ENCODE assay signal across 22 mouse cellular contexts in genomic region chr8:91212948-91213347, GRCm38 (mm10). TPM values are rescaled to one million over a fixed set of nuclear protein-coding genes. Genes with fewer than 3 reads are reported as not detected.
A peak's percentile ranks its signal among the peaks of the same experiment; 100 is the strongest.
DNase-seq lines count a peak whose midpoint lies in the region; ATAC-seq and TF ChIP-seq lines count a peak whose summit lies in the region.
"Had no signal": no experiment of that assay in that cellular context is flagged by ENCODE, and none has a peak within 500 bp of the region (broad histone marks: within the 10 kb centered on the region; RNA-seq: fewer than 3 reads in every experiment).

No protein-coding gene starts in this region.

- no peaks in the 10 kb centered on the region for H3K4me1 ChIP-seq in lung, embryonic 14.5 days (ENCODE audit: insufficient read depth)
- no peaks in the 10 kb centered on the region for H3K4me1 ChIP-seq in lung, embryonic 15.5 days
- no peaks in the 10 kb centered on the region for H3K4me1 ChIP-seq in lung, adult 2 months (ENCODE audit: control insufficient read depth, insufficient read depth, low read length)
- H3K4me1 ChIP-seq in lung, embryonic 16.5 days (replicated peaks; ENCODE audit: control insufficient read depth, insufficient read depth, low read length), result peaks cover 3% of the 10 kb centered on the region; the same call in 1 of the 2 replicates
- peaks cover 3% of the 10 kb centered on the region for H3K4me1 ChIP-seq in midbrain, embryonic 11.5 days (ENCODE audit: control insufficient read depth, insufficient read depth, low read length)
- peaks cover 9% of the 10 kb centered on the region; the same call in 1 of the 2 replicates for H3K4me1 ChIP-seq in midbrain, embryonic 10.5 days

- TF ChIP-seq POLR2A in lung, adult 2 months (IDR thresholded peaks at IDR 0.05; ENCODE audit: borderline replicate concordance, extremely low read depth, low read depth, low read length), result no peak

- no peaks in the 10 kb centered on the region for H3K36me3 ChIP-seq in lung, embryonic 14.5 days (ENCODE audit: insufficient read depth)
- H3K36me3 ChIP-seq in lung, embryonic 15.5 days, result no peaks in the 10 kb centered on the region; the same call in 1 of the 2 replicates
- no peaks in the 10 kb centered on the region; the same call in 1 of the 2 replicates for H3K36me3 ChIP-seq in lung, embryonic 16.5 days (ENCODE audit: control insufficient read depth, insufficient read depth, low read length)
- H3K36me3 ChIP-seq in midbrain, embryonic 11.5 days (ENCODE audit: control insufficient read depth, insufficient read depth, low read length), result no peaks in the 10 kb centered on the region
- H3K36me3 ChIP-seq in midbrain, embryonic 10.5 days, result peaks cover 2% of the 10 kb centered on the region; the same call in 1 of the 2 replicates
- H3K36me3 ChIP-seq: G1E had no signal

- H3K9ac ChIP-seq in lung, embryonic 14.5 days, result no peak overlapping the region
- H3K9ac ChIP-seq in lung, embryonic 15.5 days, result no peak overlapping the region
- no peak overlapping the region for H3K9ac ChIP-seq in lung, embryonic 16.5 days (ENCODE audit: low read length)
- H3K9ac ChIP-seq in midbrain, embryonic 11.5 days (ENCODE audit: low read length), result no peak overlapping the region

- DNase-seq in lung, embryonic 14.5 days, result peak; percentile 66
- no peak for DNase-seq in lung, postnatal 14 days
- no peak for DNase-seq in lung, adult 2 months
- DNase-seq in lung, postnatal 25 days (ENCODE audit: low spot score), result no peak
- DNase-seq in midbrain, embryonic 11.5 days (ENCODE audit: low spot score, missing footprints), result peak; percentile 66
- no peak for DNase-seq in midbrain, embryonic 10.5 days (ENCODE audit: low spot score)
- DNase-seq: adrenal gland, adult 2 months; adrenal gland, adult 8-10 months; adrenal gland, postnatal 10 days; adrenal gland, postnatal 14 days; adrenal gland, postnatal 25 days; adrenal gland, postnatal 36 days; B cell, adult 2 months; cerebellum, adult 11 months; cerebellum, adult 11-12 months had no signal

- peak; percentile 66 for ATAC-seq in lung, embryonic 14.5 days (ENCODE audit: insufficient read depth)
- peak; percentile 27; the same call in 1 of the 2 replicates for ATAC-seq in lung, embryonic 15.5 days (ENCODE audit: borderline replicate concordance, extremely low read depth, low FRiP score, low TSS enrichment)
- ATAC-seq in lung, embryonic 16.5 days (ENCODE audit: low read depth), result 0 out of 2 replicates have a peak, but pooled peaks have one; percentile 36
- no peak for ATAC-seq in midbrain, embryonic 11.5 days (ENCODE audit: low FRiP score)
- ATAC-seq: activated CD4-positive, CD25-positive, alpha-beta regulatory T cell, adult 4 months; CD4-positive, CD25-positive, alpha-beta regulatory T cell, adult 4 months; Patski had no signal

- no peaks in the 10 kb centered on the region for H3K27me3 ChIP-seq in lung, embryonic 14.5 days (ENCODE audit: insufficient read depth, low read length)
- no peaks in the 10 kb centered on the region for H3K27me3 ChIP-seq in lung, embryonic 15.5 days
- H3K27me3 ChIP-seq in lung, embryonic 16.5 days (ENCODE audit: control insufficient read depth, insufficient read depth, low read depth, low read length), result no peaks in the 10 kb centered on the region
- no peaks in the 10 kb centered on the region for H3K27me3 ChIP-seq in midbrain, embryonic 11.5 days (ENCODE audit: control insufficient read depth, insufficient read depth, low read length)
- H3K27me3 ChIP-seq in midbrain, embryonic 10.5 days (ENCODE audit: low read depth, poor library complexity, severe bottlenecking), result no peaks in the 10 kb centered on the region
- H3K27me3 ChIP-seq: CH12.LX had no signal

- 49% methylated on average over 2 of the region's 2 CpGs for WGBS in lung, embryonic 14.5 days
- 47% methylated on average over 2 of the region's 2 CpGs for WGBS in lung, embryonic 15.5 days
- 82% methylated on average over 2 of the region's 2 CpGs for WGBS in lung, adult 2 months
- WGBS in lung, embryonic 16.5 days, result 54% methylated on average over 2 of the region's 2 CpGs
- WGBS in midbrain, embryonic 11.5 days, result 92% methylated on average over 2 of the region's 2 CpGs
- 92% methylated on average over 2 of the region's 2 CpGs for WGBS in midbrain, embryonic 10.5 days

- H3K9me3 ChIP-seq in lung, embryonic 14.5 days (ENCODE audit: low read depth, low read length), result no peaks in the 10 kb centered on the region
- no peaks in the 10 kb centered on the region for H3K9me3 ChIP-seq in lung, embryonic 15.5 days
- no peaks in the 10 kb centered on the region for H3K9me3 ChIP-seq in lung, embryonic 16.5 days (ENCODE audit: control insufficient read depth, low read length)
- H3K9me3 ChIP-seq in midbrain, embryonic 11.5 days (ENCODE audit: control insufficient read depth, low read length), result no peaks in the 10 kb centered on the region
- no peaks in the 10 kb centered on the region for H3K9me3 ChIP-seq in midbrain, embryonic 10.5 days (replicated peaks)
- H3K9me3 ChIP-seq: G1E had no signal

- H3K27ac ChIP-seq in lung, embryonic 14.5 days (ENCODE audit: low read depth), result no peak overlapping the region
- no peak overlapping the region for H3K27ac ChIP-seq in lung, embryonic 15.5 days
- no peak overlapping the region for H3K27ac ChIP-seq in lung, embryonic 16.5 days (ENCODE audit: low read length)
- H3K27ac ChIP-seq in midbrain, embryonic 11.5 days (ENCODE audit: low read depth, low read length), result no peak overlapping the region
- H3K27ac ChIP-seq in midbrain, embryonic 10.5 days (replicated peaks), result no peak overlapping the region

- H3K4me3 ChIP-seq in lung, embryonic 14.5 days (ENCODE audit: low read depth, low read length), result no peak overlapping the region
- H3K4me3 ChIP-seq in lung, embryonic 15.5 days, result no peak overlapping the region
- H3K4me3 ChIP-seq in lung, adult 2 months (replicated peaks; ENCODE audit: extremely low read depth, low read depth, low read length), result no peak overlapping the region
- no peak overlapping the region for H3K4me3 ChIP-seq in lung, embryonic 16.5 days (ENCODE audit: low read length)
- no peak overlapping the region for H3K4me3 ChIP-seq in midbrain, embryonic 11.5 days (ENCODE audit: low read depth, low read length)
- no peak overlapping the region for H3K4me3 ChIP-seq in midbrain, embryonic 10.5 days

- TF ChIP-seq CTCF in lung, embryonic 14.5 days (IDR thresholded peaks at IDR 0.05; ENCODE audit: low read depth), result no peak
- TF ChIP-seq CTCF in lung, adult 2 months (IDR thresholded peaks at IDR 0.05; ENCODE audit: insufficient read depth, low read length), result no peak

- no peak overlapping the region for H3K4me2 ChIP-seq in lung, embryonic 14.5 days
- H3K4me2 ChIP-seq in lung, embryonic 15.5 days, result no peak overlapping the region
- no peak overlapping the region for H3K4me2 ChIP-seq in lung, embryonic 16.5 days (ENCODE audit: low read depth, low read length)
- H3K4me2 ChIP-seq in midbrain, embryonic 11.5 days, result no peak overlapping the region

RNA-seq across cellular contexts. Expression of gene Aktip, which starts 13.2 kb away (rescaled TPM):
- 60.8 and 61.7 TPM in 2 replicates for polyA plus RNA-seq in lung, embryonic 14.5 days (2014; fragmentation: Nextera tagmentation; extraction: Ambion mirVana)
- polyA plus RNA-seq in lung, embryonic 15.5 days (2015; fragmentation: Nextera tagmentation; extraction: Ambion mirVana), result 63.2 and 64.7 TPM in 2 replicates
- 29.0 and 41.9 TPM in 2 replicates for polyA plus RNA-seq in lung, adult 2 months (2012; rRNA removed)
- polyA plus RNA-seq in lung, embryonic 16.5 days (2015; fragmentation: Nextera tagmentation; extraction: Ambion mirVana), result 73.8 and 76.9 TPM in 2 replicates
- 94.6 and 96.4 TPM in 2 replicates for polyA plus RNA-seq in midbrain, embryonic 11.5 days (2014; fragmentation: Nextera tagmentation; extraction: Ambion mirVana)
- 79.2 and 92.9 TPM in 2 replicates for polyA plus RNA-seq in midbrain, embryonic 10.5 days (2016; fragmentation: Nextera tagmentation; extraction: Ambion mirVana)

Comparison
In these comparisons a context has a peak if more than half of its experiments do, and no peak if none do; other contexts are left out.
1. DNase-seq: peak in lung, embryonic 14.5 days (single experiment) and midbrain, embryonic 11.5 days (single experiment); none in lung, postnatal 14 days (single experiment), lung, adult 2 months (single experiment), lung, postnatal 25 days (single experiment) and midbrain, embryonic 10.5 days (single experiment).